In genomic region chr10:85639581-85639980, GRCm38 (mm10) we compare ENCODE assay signal across 11 mouse cellular contexts.
"Had no signal": no experiment of that assay in that cellular context is flagged by ENCODE, and none has a peak within 500 bp of the region (broad histone marks: within the 10 kb centered on the region; RNA-seq: fewer than 3 reads in every experiment).

No protein-coding gene starts in this region.

- H3K9me3 ChIP-seq: limb, embryonic 10.5 days; liver, embryonic 15.5 days; midbrain, embryonic 13.5 days; neural tube, embryonic 15.5 days had no signal

- H3K36me3 ChIP-seq: limb, embryonic 10.5 days; liver, embryonic 15.5 days; midbrain, embryonic 13.5 days; neural tube, embryonic 15.5 days had no signal

- H3K4me2 ChIP-seq: liver, embryonic 11.5 days; liver, embryonic 15.5 days; midbrain, embryonic 13.5 days; neural tube, embryonic 15.5 days had no signal

- H3K27me3 ChIP-seq: liver, embryonic 15.5 days; midbrain, embryonic 13.5 days; neural tube, embryonic 15.5 days had no signal

- DNase-seq: kidney, postnatal 25 days; lung, adult 2 months; lung, postnatal 36 days; right cerebral cortex, adult 18-20 months; right cerebral cortex, postnatal 25 days; thymus, postnatal 14 days had no signal

- H3K4me3 ChIP-seq: limb, embryonic 10.5 days; liver, embryonic 15.5 days; midbrain, embryonic 13.5 days; neural tube, embryonic 15.5 days had no signal

- H3K27ac ChIP-seq: limb, embryonic 10.5 days; liver, embryonic 15.5 days; midbrain, embryonic 13.5 days; neural tube, embryonic 15.5 days had no signal

- H3K4me1 ChIP-seq: liver, embryonic 15.5 days; neural tube, embryonic 15.5 days had no signal
